Mouse (Mus musculus) T-helper 1 cell (primary cell): ENCODE data around the gene Zfp746.

ENCODE experiments used
- in situ Hi-C: fragments of 300-600 bp; cut with MboI, MseI; formaldehyde crosslinking; loops from one replicate; pipeline ENCODE4 v1.15.1; 2025; ENCODE audit warnings: high pct_unique_total_duplicates

Zfp746 gene

DNA sequence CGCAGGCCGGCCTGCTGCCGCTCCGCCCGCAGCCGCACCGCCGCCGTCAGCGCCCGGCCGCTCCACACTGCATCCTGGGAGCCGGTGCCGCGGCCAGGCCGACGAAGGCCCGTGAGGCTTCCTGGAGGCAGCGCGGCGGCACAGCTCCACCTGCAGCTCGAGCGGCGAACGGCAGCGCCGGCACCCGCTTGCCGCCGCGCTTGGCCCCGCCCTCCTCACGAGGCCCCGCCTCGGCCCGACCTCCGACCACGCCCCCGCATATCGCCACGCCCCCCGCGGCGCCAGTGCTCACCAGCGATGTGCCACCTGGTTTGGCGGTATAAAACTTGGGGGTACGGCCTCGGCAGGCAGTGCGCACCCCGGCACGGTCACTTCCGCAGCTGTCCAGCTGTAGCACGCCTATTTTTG, at the start of gene Zfp746:
Gene Zfp746 (minus strand): TSS at position 123 of the 408 bp plus-strand sequence.
- in situ Hi-C loops = no loop called here

DNA sequence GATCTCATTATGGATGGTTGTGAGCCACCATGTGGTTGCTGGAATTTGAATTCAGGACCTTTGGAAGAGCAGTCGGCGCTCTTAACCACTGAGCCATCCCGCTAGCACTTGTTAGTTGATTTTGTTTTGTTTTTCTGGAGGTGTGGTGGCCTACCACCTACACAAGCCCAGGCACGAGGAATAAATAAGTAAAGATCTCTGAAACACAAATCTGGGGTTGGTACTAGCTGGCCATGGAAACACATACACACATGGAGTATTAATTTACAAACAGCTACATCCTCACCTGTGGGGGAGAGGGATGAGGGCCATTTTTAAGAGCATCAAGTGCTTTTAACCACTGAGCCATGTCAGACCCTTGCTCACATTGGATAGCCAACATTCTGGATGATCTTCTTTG, 34.7 kb upstream of the Zfp746 start:
- in situ Hi-C loops = loop anchor here (25.0 kb wide), 1 partner anchor 1059 kb away; no protein-coding TSS in a partner anchor

DNA sequence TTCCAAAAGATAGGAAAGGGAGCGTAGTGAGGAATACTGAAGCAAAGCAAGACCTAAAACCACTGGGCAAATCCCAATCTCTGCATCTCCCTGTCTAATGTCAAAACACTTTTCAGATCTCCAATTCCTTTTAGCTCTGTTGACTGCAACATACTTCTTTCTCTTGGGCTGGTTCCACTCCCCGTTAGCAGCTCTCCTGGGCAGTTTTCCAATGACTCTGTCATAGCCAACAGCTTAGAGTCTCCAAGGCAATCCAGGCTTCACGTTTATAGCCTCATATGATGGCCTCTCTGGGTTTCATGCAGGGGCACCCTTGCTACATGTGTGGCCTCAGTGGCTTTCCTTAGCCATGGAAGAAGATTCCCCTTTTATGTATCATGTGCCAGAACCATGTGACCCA, 29.6 kb upstream of the Zfp746 start:
- in situ Hi-C loops = loop anchor here (25.0 kb wide), 1 partner anchor 1054 kb away; no protein-coding TSS in a partner anchor

DNA sequence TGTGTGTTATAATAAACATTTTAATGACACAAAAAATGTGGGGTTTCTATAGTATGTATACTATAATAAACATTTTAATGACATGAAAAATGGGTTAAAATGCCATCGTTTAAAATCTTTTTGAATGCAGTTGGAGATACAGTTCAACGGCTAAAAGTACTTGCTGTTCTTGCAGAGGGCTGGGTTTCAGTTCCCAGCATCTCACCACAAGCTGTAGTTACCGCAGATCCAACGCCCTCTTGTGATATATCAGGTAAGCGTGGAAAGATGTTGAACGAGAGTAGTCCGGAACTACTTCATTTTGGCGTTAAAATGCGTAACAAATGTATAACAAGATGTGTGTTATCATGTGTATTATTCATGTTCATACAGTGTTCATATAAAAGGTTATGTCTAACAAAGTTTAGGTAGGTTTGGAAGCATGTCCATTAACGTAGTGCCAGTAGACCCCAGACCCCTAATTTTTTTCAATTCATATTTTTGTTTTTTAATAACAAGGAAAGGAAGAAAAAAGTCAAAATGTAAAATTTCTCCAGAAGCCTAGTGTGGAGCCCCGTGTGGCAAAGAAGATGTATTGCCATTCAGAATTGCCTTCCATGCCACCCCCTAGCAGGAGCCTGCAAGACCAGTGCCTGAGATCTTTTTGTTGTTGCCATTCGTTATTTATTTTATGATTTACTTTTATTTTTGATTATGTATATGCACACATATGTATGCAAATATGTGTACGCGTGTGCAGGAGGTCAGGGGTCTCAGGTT, 743 bp upstream of the Zfp746 start:
- in situ Hi-C loops = no loop called here

DNA sequence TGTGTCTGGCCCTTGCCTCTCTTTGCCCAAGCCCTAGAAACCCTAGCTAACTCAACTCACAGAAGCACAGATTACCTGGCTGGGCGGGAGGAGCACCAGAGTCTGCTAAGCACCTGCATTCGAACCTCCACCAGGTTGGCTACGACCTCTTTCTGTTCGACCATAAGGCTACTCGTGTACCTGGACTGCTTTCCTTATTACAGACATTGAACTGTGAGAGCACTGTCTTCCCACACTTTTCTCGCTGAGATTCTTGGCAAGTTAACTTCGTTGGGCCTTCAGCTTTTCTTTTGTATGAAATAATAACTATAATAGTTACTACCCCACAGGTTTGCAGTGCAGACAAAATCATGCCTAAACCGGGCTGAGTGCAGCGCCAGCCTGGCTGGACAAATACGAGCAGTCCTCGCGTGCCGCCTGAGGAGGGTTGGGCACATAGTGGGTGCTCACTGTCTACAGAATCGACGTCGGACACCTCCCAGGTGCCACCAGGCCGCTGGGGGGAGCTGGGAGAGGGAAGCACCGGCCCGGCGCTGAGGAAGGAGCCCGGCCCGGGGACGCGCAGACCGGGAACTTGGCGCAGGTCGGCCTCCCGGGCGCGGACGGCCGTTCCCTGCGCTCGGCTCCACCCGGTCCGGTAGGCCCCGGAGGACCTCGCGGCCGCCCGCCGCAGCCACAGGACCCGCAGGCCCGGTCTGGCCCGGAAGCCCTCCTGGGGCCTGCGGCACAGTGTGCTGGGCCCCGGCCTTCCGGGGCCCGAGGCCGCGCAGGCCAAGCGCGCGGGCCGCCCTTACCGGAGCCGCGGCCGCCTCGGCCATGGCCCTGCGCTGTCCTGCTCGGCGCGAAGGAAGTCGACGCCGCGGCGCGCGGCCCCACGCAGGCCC, 630 bp downstream of the Zfp746 start:
- in situ Hi-C loops = no loop called here

DNA sequence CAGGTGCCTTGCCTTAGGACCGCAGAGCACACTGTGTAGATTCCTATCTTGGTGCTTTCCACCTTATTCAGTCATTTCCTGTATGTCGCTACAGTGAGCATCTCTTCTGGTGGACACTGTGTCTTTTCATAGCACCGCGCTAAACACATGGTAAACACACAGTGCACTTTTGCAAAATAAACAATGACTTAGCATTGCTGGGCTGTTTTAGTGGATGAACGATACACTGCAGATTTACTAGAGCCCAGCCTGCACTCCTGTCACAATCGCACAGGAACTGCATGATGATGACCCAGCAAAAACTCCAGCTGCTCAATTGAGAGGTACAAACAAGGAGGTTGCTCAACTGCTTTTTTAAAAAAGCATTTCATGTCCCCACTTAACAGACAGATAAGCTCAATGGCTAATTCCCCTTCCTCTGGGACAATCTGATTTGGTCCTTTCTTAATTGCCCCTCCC, 2.6 kb downstream of the Zfp746 start:
- in situ Hi-C loops = no loop called here

DNA sequence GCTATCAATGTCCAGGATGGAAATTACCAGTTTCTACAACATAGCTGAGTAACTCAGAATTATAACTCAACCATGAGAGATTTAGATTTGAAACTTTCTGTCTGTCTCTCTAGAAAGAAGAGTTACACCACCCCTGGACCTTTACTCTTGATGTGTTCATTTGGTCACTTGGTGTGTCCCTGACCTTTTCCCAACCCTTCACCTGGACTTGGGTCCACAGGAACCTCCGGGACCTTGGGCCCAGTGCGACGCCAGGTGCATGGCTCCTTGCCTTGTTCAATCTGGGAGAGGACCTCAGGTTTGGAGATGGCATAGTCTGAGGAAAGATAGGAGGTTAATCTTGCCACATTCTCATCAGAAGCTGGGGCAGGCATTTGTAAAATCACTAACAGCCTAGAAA, 4.4 kb downstream of the Zfp746 start:
- in situ Hi-C loops = no loop called here

DNA sequence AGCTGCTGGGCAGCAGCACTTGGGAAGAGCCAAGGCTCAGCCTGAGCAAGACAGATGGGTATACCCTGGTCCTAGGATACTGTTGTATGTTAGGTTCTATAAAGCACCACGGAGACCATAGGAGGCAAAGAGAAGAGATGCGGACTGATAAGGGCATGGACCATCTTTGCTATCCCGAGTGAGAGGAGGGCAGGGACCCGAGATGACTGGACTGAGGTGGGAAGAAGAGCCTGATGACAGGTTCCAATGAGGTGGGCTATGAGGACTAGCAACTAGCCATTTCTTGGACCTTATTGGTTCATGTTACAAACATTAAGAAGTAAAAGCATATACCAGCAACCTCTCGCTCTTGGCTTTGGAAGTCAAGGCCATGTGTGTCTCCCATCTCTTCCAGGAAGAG, 5.4 kb downstream of the Zfp746 start:
- in situ Hi-C loops = no loop called here

DNA sequence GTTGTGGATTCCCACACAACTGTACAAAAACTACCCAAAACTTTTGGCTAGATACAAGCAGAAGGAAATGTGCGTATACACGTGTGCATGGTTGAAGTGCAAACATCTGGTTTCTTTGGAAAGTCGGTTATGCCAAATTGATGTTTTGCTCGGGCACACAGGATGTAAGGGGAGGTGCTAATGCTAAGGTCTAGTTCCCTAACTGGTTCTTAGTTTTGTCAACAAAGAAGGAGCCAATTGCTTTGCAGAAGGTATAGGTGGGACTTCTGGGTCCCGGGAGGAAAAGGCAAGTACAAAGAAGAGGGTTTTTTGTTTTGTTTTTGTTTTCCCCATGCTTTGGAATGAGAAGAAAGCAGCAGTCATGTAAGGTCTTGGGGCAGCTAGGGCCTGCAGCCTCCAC, 13.1 kb downstream of the Zfp746 start:
- in situ Hi-C loops = no loop called here

DNA sequence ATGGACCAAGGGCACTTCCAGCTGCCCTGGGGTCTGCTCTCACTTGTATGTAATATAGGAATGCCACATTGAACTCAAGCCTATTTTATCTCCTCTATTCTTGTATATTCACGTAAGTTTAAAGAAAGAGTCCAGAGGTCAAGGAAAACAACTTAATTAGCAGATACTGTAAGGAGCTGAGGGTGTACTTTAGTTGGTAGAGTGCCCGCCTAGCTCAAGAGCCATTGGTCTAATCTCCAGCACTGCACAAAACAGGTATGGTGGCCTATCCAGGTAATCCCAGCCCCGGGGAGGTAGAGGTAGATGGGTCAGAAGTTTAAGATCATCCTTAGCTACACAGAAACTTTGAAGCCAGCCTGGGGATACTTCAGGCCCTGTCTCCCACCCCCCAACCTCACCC, 18.9 kb downstream of the Zfp746 start:
- in situ Hi-C loops = no loop called here

DNA sequence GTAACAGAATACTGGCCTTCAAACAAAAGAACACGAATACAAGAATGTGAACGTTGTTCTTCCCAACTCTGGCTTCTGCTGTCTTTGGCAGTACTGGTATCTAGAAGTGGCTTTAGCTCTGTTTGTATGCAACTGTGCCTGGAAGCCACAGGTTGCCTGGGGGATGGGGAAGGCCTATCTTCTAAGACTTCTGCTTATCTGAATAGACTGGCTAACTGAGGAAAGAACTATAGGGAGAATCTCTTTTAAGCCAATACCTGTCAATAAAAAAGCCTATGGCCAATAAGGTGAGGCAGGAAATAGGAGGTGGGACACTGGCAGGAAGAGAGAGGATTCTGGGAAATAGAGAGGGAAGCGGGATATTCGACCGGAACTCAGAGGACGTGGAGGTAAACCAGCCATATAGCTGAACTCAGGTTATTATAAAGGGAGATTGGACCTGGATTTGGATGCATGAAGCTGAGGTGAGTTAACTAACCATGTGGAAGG, 20.8 kb downstream of the Zfp746 start:
- in situ Hi-C loops = no loop called here

DNA sequence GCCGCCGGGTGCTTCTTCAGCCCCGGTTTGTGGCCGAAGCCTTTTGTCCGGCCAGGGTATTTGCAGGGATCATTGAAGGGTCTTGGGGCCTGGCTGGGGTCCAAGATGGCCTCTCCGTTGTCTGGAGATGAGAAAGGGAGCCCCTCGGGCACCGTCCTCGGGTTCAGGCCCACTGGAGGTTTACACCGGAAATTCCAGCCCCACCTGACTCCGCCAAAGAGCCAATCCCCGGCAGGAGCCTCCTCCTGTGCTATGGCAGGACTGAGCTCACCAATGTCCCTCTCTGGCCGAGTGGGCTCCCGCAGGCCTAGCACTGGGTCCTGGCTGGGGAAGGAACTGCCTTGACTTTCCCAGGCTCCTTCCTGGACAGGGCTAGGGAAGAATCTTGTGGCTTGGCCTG, 21.9 kb downstream of the Zfp746 start:
- in situ Hi-C loops = no loop called here

DNA sequence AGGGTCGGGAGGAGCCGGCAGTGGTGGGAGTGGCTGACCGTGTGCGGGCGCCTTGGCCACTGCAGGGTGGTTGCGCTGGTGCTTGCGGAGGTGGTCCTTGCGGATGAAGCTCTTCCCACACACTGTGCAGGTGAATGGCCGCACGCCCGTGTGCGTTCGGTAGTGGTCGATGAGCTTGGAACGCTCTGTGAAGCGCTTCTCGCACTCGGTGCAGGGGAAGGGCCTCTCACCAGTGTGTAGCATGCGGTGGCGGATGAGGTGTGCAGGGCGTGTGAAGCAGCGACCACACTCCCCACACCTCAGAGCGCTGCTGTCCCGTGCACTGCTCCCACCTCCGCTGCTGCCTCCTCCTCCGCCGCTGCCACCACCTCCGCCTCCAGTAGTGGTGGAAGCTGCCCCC, 22.5 kb downstream of the Zfp746 start:
- in situ Hi-C loops = no loop called here

DNA sequence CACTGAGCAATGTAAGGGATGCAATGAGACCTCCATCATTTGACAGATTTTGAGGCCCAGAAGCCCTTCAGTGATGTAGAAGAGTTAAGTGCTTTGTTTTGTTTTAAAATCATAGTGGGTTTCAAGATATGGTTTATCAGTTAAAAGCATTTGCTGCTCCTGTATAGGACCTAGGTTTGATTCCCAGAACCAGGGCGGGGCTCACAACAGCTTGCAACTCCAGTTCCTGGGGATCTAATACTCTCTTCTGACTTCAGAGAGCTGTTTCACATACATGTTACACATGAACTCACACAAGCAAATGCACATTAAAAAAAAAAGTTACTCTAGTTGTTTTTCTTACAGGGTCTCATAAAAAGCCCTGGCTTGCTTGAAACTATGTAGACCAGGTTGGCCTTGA, 25.5 kb downstream of the Zfp746 start:
- in situ Hi-C loops = no loop called here

DNA sequence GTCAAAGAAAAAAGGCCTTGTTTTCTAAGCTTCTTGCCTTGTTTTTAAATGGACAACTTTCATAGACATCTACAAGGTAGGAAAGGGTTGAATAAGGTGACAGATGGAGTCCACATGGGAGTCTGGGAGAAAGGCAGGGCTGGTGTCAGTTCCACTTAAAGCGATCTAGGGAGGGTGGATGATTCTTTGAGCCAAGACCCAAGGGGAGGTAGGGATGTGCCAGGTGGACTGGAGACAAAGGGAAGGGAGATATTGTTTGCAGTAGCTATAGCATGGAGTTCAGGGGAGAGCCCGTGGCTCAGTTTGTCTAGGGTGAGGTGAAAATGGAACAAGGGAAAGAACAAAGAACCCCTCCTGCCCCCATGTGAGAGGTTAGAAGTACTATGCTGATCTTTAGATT, 26.0 kb downstream of the Zfp746 start:
- in situ Hi-C loops = no loop called here

DNA sequence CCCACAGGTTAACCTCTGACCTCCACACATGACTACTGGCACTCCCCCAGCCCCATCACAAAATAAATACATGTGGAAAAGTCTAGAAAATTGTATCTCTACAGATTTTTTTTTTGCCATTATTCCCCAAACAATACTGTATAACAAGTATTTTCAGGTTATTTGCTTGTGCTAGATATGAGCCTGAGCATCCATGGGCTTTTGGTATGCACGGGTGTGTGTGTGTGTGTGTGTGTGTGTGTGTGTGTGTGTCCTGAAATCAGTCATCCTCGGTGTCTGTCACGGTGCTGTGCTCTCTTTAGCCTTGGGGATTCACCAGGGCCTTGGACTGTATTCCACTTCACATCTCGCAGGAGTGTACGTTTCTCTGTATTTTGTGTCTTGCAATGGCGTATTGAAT, 34.3 kb downstream of the Zfp746 start:
- in situ Hi-C loops = no loop called here

DNA sequence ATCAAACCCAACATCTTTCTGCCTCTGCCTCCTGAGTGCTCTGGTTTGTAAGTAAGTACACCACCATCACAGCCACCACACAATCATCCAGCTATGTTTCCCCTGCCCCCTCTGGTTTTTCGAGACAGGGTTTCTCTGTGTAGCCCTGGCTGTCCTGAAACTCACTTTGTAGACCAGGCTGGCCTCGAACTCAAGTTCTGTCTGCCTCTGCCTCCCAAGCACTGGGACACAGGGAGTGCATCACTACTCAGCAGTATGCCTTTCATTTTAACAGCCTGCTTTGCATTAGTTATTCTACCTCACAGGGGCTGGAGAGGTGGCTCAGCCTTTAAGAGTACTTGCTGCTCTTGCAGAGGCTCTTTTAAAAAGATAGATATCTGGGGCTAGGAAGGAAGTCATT, 34.7 kb downstream of the Zfp746 start:
- in situ Hi-C loops = no loop called here

DNA sequence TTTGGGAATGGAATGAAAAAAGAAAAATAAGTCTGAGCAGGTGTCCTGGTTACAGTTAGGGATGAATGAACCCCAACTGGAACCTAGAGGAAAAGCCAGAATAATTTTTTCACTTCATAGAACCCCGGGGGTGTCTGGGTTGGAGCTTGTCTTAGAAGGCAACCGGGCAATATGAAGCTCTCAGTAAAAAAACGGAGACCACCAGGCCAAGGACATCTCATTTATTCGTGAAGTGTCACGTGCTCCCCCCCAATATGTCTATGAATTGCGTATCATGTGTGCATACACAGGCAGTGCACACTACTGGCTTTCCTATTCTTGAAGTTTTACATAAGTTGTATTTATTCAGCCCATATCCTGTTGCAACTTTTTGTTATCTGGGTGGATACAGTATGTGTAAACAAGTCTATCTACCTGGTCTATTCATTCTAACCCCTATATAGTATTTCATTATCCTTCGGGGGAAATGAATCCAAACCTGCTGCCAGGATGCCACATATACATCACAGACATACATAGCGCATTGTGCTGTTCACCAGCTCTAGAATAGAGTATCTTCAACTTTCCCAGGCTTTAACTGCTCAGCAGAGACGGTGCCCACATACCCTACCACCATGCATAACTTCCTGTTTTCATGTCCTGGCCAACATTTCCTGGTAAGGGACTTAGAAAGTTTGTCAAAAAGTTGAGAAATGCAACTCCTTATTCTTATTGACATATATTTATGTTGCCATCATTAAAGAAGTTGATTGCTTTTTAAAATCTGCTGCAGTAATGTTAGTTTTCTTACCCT, 36.9 kb downstream of the Zfp746 start:
- in situ Hi-C loops = loop anchor here (10.0 kb wide), 2 partner anchors 365 to 395 kb away; no protein-coding TSS in a partner anchor

DNA sequence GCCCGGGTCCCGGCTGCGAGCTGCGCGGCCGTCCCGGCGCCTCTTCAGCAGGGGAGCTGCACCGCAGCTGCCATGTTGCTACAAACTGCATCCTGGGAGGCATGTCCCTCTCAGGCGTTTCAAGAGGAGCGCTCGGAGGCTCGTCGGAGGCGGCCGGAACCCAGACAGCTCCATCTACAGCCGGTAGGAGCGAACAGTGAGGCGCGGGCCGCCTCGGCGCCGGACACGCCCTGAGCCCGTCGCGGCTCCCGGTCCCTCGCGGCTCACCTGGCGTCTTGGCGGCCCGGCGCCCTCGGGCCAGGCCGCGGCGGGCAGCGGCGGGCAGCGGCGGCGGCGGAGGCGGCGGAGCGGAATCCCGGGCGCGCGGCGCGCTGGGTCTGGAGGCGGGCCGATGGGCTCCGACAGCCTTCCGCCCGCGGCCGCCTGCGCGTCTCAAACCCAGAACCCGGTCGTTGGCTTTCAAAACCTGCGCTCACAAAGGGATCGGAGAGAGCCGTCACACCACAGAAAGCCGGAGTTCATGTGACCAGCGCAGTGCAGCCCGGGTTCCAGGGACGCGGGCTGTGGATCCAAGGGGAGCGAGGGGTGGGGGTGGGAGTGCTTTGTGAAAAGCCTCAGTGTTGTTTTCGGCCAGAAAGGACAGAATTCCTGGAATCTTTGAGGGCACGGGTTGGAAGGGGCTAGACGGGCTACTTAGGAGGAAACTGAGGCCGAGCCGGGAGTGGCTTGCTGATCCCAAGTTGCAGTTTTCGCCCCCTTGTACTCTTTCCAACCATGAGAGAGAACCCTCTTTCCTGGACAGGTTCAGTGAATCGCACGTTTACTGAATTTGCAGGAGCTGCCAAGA, 37.7 kb downstream of the Zfp746 start, which contains the start of gene Zfp777:
Gene Zfp777 (minus strand): TSS at position 486 of the 847 bp plus-strand sequence.
- in situ Hi-C loops = loop anchor here (10.0 kb wide), 2 partner anchors 364 to 394 kb away; no protein-coding TSS in a partner anchor
